Mouse (Mus musculus): ENCODE data around the gene Slc1a2. TPM values are rescaled to one million over a fixed set of nuclear protein-coding genes. Genes with fewer than 3 reads are reported as not detected.

Gene Slc1a2
- 0.16 and 0.89 TPM in 2 replicates for polyA plus RNA-seq (2012; rRNA removed)

DNA sequence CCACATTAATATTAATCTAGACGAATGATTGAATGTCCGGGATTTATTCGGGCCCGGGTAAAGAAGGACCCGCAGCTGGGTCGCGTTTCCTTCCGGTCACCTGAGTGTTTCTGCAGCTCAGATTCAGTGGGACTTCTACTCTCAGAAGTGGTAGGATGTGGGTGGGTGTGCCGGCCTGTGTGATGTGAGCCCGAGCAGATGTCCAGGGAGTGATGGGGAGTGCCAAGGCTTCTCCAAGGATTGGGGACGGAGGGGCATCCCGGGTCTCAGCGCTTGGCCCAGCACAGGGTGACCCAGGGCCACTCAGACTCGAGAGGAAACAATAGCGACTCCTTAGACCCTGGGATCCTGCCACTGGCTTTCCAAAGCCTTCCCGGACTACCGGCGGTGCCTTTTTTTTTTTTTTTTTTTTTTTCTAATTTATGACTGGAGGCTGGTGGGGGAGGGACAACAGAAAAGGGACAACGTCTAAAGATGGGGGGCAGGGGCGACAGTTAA lies at the start of gene Slc1a2:
Gene Slc1a2, plus strand, starts transcription at position 497 of the 498 bp plus-strand sequence.
- 5% methylated on average over 19 of the region's 20 CpGs for WGBS
- no peak for DNase-seq (ENCODE audit: low read depth, low spot score)

DNA sequence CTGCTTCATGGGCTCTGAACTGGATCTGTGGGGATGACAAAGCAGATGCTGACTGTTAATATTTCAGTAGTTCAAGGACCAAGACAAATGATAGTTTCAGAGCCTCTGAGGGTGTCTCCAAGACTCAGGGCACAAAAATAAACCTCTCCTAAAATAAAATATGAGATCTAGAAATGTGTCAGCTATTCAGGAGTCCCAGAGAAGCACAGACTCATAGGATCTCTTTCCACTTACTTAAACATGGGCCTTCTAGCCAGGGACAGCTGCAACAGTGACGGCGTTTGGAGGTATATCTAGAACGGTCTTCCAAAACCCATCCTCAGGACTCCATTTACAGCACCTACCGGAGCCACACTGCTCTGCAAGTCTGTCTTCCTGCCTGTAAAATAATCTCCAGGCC lies 48.0 kb upstream of the Slc1a2 start:
- DNase-seq (ENCODE audit: low read depth, low spot score) = no peak
- 93% methylated on average over 4 of the region's 4 CpGs for WGBS

DNA sequence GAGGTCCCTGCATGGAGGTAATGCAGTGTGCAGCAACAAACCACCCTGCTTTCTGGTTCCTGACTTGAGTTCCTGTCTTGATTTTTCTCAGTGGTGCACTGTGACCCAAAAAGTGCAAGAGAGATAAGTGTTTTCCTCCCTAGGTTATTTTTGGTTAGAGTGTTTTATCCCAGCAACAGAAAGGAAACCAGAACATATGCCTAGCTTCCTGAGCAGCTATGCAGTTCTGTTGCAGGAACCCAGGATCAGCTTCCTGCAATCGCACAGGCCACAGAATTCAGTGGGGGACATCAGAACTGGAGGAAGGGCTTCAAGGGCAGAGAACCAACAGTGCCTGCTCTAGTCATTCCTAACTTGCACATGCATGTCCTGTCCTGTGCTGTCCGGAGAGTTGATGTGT lies 41.8 kb upstream of the Slc1a2 start:
- DNase-seq (ENCODE audit: low read depth, low spot score) = no peak
- WGBS = 73% methylated on average over 2 of the region's 2 CpGs

DNA sequence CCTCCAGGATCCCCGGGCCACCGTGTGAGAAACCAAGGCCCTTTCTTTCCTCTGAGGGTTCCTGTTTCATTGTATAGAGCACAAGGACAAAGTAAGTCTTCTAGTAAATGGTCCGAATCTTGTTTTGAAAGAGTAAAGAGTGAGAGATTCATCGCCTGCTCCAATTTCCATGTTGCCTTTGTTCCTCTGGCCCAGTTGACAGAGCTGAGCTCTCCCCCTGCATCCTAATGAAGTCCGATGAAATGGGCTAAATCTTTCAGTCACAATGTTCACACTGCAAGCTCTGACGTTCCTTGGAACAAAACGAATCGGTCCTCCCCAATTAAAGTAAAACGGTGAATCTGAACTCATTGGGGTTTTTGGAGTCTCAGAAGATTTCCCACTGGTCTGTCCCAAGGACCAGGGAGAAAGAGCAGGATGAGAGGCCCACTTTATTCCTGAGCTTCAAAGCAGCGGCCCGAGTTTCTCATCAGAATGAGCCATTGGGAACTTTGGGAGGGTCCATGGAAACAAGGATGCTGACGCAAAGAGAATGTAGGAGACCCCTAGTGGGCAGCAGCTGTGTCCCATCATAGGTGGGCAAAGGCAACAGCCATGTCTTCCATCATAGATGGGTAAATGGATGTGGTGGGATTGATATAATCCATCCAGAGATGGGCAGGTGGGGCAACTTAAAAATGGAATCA lies 37.6 kb upstream of the Slc1a2 start:
- 91% methylated on average over 12 of the region's 12 CpGs for WGBS
- DNase-seq (ENCODE audit: low read depth, low spot score) = no peak

DNA sequence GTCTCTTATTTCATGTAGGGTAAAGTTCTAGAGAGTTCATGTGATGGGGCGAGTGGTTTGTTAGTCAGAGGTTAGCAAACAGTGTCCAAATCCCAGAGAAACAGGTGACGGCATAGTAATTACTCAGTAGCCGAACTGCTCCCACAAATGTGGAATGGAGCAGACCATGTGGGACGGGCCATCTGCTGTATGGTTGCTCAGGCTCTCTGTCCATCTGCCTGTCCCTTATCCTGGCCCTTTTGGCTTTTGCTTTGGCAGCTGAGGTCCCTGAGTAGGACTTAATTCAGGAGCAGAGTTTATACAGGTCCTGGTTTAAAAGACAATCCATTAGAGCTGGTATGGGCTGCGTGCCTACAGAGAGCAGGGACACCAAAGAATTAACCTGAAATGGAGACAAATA lies 36.3 kb upstream of the Slc1a2 start:
- WGBS = 69% methylated on average over 5 of the region's 5 CpGs
- DNase-seq (ENCODE audit: low read depth, low spot score) = no peak

DNA sequence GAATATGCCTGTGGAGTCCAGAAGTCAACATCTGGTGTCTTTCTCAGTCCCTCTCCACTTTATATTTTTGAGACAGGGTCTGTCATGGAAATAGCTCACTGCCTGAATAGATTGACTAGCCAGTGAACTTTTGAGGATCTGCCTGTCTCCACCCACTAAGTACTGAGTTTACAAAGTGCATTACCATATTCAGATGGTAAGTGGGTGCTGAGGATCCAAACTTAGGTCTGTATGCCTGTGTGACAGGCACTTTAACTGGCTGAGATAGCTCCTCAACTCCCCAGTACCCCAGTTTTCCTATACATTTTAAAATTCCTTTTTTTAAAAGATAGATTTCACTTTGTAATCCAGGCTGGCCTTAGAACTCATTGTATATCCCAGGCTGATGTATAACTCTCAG lies 35.5 kb upstream of the Slc1a2 start:
- DNase-seq (ENCODE audit: low read depth, low spot score) = no peak

DNA sequence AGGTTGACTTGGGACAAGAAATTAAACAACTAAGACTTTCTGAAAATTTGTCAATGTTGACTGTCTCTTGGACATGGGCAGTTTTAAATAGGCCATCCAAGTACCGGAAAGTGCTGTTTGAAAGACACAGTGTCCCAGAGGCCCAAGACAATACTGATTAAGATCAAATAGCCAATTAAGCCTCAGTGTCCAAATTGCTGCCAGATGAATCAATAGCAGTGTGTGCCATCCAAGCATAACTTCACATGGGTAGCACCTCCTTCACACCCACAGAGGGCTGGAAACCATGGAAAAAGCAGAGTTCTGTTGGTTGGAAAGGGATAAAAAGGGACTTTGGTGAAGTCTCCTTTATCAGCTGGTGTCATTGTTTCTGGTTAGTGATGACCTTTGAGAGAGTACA lies 33.9 kb upstream of the Slc1a2 start:
- DNase-seq (ENCODE audit: low read depth, low spot score) = no peak
- WGBS = 93% methylated on average over 1 of the region's 1 CpGs

DNA sequence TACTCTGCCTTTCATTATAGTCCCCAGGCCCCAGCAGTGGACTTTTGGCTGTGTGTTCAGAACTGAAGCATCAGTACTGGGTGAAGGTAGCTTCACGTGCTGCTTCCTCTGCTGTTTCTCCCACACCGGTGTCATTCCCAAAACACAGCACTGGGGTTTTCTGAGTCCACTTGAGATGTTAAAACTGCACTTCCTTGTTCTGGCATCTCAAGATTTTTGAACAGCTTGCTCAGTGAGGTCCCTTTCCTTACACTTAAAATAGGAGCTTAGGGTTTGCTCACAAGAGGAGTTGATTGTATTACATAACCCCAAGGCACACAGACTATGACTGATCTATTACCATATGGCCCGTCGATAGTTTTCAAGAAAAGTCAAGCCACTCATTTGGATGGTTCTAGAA lies 26.1 kb upstream of the Slc1a2 start:
- WGBS = 87% methylated on average over 4 of the region's 4 CpGs
- no peak for DNase-seq (ENCODE audit: low read depth, low spot score)

DNA sequence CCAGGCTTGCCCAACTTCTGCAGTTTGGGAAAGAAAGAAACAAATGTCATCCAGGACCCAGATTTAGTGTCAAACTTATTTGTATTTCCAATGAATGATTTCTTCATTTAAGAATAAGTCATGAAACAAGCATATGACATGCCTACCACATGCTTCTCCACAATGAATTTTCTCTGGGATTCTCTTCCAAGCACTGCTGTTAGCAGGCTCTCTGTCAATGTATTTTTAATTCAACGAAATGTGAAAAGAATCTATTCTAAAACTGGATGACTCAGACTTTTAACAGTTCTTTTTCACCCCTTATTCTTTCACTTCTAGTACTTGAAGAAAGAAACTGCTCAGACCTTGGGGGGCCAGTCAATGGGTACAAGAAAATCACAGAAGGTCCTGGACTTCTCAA lies 24.4 kb upstream of the Slc1a2 start:
- WGBS = 88% methylated on average over 1 of the region's 1 CpGs
- DNase-seq (ENCODE audit: low read depth, low spot score) = no peak

DNA sequence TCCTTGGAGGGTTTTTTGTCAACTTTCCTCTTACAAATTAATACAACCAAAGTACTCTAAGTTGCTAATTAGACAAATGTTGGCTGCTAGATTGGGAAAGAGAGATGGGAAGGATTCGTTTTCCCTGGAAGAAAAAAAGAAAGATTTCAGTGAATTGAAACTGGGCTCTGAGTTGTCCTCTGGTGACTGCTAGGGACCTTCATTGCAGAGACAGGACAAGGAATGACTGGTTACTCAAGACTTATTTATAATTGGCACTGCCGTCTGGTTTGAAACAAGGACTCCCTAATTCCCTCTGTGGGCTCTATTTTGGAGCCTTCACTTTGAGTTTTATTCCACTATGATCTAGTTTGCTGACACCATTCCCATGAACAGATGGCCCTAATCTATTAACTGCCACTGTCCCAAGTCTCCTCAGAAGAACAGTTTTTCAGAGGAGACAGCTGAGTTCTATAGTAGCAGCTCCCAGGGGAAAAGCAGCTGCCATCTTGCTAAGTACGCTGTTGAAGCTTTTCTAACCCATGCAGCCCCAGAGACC lies 22.9 kb upstream of the Slc1a2 start:
- no peak for DNase-seq (ENCODE audit: low read depth, low spot score)
- WGBS = 84% methylated on average over 3 of the region's 3 CpGs

DNA sequence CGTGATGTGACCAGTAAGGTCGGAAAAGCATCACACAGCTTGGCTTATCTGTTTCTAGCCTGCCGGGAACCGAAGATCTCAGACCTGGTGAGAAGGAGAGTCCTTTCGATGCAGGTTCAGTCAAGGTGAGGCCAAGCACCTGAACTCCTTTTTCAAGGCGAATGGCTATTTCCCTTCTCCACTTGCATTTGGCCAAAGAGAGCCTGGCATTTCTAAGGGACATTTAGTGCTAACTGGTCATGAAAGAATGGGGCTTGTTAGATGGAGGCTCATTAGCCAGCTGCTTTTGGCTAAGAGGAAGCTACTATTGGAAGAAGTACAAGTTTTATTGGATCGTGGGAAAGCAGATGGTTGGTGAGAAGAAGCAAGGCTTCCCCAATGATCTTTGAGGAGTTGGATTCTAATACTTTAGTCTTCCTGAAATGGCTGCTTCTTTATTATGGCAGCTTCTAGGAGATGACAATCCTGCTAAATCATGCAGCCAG lies 22.3 kb upstream of the Slc1a2 start:
- WGBS = 90% methylated on average over 7 of the region's 7 CpGs
- no peak for DNase-seq (ENCODE audit: low read depth, low spot score)

DNA sequence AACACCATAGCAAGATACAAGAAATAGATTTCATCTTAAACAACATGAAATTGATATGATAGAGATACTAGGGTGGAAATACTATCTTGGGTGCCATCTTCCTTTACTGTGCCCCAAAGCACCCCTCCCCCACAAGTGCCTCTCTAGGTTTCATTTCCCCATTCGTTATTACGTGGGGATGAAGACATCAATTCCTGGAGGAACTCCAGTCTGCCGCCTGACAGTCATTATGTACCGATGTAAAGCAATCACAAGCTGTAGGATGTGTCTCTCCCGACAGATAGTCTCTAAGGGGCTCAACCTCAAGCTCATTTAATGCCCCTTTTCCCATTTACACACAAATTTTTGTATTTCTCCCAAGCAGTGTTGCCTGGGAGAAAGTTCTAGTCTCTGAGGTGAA lies 20.3 kb upstream of the Slc1a2 start:
- WGBS = 73% methylated on average over 5 of the region's 5 CpGs
- DNase-seq (ENCODE audit: low read depth, low spot score) = no peak

DNA sequence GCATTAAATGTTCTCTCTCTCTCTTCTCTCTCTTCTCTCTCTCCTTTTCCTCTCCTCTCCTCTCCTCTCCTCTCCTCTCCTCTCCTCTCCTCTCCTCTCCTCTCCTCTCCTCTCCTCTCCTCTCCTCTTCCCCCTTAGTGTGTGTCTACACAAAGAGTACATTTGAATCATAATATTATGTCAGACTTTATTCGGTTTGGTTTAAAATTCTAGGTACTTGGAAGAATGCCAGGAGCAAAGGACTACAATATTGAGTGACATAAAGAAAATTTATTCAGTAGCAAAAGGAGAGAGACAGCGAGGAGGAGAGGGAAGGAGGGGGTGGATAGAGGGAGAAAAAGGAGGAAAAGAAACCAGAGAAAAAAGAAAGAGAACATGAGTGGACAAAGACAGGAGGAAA lies 19.8 kb upstream of the Slc1a2 start:
- 20% methylated on average over 2 of the region's 2 CpGs for WGBS
- no peak for DNase-seq (ENCODE audit: low read depth, low spot score)

DNA sequence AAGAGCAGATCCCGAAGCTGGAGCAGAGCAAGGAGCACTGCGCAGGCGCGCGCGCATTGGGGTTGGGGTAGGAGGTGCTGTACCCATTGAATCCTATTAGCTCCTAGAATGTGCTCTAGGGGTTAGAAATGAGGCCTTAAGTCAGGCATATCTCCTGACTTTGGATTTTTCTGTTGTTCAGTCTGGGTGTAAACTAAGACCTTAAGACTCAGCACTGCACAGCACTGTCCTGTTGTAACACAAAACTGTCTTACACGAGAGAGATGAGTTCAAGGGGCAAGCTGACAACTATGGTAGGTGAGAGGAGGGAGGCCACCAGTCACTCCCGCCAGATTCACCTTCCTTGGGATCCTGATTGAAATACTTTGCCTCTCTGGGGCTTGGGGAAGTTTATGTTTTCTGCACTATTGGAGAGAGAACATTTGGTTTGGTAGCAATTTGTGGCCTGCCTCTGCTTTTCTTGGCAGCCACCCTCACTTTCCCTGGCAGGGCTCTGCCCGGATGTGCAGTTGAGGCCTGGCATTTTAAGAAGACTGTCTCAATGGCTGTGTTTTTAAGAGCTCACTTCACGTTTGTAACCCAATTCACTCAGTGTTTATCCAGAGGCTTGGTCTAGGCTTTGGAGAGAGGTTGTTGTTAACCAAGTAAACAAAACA lies 9.5 kb upstream of the Slc1a2 start:
- DNase-seq (ENCODE audit: low read depth, low spot score) = no peak
- 75% methylated on average over 10 of the region's 10 CpGs for WGBS

DNA sequence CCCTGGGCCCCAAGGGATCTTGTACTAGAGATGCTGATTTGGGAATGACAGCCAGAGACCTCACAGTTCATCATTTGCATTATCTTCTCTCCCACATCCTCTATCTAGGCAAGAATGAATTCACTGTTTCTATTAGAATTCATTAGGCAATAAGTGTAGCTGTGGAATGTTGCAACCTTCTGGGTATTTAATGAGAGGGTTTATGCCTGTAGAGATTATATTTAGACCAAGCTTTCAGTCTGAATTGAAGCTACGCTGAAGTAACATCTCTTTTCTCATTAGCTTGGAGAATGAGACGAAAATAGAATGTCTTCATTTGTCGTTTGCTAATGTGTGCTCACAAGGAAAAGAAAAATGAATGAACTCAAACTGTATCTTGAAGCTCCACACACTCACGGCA lies 8.1 kb upstream of the Slc1a2 start:
- 87% methylated on average over 4 of the region's 4 CpGs for WGBS
- no peak for DNase-seq (ENCODE audit: low read depth, low spot score)

DNA sequence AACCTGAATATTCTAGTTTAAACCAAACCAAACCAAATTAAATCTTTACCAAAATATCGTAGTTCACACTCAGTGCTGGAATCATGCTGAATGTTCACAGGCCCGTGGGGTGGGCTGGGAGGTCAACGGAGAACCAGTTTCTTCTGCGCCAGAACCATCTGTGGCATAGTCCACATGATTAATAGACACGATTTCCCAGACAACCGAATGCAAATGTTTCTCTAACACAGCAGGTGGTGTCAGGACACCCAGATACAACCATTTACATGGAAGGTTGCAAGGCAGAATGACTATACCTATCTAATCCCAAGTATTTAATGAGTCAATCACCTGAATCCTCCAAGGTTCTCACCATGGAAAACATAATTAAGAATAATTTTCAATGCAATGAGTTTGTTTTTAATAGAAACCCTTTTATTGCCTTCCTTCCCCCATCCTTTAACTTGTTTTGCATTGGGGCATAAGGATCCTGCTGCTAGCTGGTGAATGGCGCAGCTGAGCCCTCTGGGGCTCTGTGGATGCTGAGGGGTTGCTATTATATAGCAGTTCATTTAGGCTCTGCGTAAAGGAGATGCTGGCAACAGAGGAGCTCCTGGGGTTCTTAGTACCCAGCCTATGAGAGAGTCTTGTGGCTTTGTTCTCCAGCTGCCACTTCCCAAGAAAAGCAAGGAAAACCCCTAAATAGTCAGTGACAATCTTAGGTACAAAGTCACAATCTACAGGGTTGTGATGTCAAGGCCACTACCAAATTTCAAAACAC lies 2.3 kb upstream of the Slc1a2 start:
- no peak for DNase-seq (ENCODE audit: low read depth, low spot score)
- WGBS = 80% methylated on average over 8 of the region's 8 CpGs

DNA sequence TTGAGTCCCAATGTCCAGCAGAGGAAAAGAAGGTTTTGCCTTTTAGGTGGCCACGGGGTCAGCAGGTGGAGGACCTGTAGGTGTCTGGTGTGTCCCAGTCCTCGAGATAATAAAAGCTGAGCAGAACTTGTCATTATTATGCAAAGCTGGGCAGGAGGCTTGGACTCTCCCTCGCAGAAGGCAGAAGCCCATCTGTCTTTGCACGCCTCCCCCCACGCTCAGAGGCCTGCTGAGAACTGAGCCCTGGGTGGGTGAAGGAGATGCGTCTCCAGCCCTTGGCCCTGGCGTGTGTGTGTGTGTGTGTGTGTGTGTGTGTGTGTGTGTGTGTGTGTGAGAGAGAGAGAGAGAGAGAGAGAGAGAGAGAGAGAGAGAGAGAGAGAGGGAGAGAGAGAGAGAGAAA lies 733 bp upstream of the Slc1a2 start:
- DNase-seq (ENCODE audit: low read depth, low spot score) = no peak
- 48% methylated on average over 7 of the region's 7 CpGs for WGBS

DNA sequence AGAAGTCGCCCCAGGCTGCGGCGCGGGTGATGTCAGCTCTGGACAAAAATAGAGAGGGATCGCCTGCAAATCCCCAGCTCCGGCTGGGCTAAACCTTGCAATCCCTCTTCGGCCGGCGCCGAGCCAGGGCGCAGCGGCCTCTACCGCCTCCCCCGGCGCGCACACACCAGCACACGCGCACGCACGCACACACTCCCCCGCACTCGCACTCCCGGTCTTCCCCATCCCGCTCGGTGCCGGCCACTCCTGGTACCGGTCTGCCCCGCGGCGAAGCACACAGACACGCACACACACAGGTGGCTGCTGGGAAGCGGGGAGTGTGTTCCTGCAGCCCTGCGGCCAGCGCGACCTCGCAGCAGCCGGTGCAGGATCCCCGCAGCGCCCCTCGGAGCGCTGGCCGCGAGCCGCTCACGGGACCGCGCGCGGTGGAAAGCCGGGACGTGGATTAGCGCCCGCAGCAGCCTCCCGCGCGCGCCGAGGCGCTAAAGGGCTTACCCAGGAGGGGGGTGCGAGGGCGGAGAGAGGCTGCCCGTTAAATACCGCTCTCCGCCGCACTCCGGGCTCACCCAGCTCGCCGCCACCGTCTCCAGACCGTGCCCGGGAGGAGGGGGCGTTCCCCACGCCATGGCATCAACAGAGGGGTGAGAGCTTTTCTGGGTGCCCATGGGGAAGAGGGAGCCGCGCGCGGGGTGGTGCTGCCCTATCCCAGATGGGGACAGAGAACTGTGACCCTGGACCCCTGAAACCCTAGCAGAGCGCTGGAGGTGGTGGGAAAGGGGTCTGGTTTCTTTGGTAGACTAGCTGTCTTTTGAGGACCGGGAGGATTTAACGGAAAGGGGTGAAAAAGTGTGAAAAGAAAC lies 432 bp downstream of the Slc1a2 start:
- DNase-seq (ENCODE audit: low read depth, low spot score) = no peak
- under 1% methylated on average over 80 of the region's 80 CpGs for WGBS

DNA sequence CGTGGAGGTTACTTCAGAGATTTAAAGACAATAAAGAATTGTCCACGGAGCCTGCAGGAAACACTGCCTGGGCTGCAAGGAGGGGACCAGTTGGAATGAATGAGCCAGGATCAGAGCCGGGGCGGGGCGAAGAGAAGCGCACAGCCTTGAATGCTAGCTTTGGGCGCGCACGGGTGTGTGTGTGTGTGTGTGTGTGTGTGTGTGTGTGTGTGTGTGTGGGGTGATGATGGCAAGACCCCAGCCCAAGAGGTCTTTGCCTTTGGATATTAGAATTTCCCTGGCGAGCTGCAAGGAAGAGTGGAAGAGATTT lies 1.0 kb downstream of the Slc1a2 start:
- 3% methylated on average over 10 of the region's 10 CpGs for WGBS
- DNase-seq (ENCODE audit: low read depth, low spot score) = no peak

DNA sequence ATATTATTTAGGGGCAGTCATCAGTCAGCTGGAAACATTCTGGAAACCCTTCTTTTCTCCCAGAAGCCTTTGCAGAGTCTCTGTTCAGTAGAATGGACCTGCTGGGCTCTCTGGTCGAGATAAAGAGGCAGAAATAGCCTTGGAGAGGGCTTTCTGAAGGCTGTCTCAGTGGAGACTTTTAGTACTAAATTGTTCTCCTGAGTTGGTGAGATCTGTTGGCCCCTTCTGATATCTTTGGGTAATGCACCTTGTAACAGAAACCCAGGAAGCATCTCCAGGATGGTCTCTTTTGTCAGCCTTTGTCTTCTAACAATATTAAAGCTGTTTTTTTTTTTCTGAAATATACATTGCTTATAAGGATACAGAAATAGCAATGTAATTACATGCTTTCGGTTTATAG lies 2.6 kb downstream of the Slc1a2 start:
- 47% methylated on average over 2 of the region's 2 CpGs for WGBS
- no peak for DNase-seq (ENCODE audit: low read depth, low spot score)
